Mouse (Mus musculus): ENCODE data around the gene Thsd4. TPM values are rescaled to one million over a fixed set of nuclear protein-coding genes. Genes with fewer than 3 reads are reported as not detected.
A peak's percentile ranks its signal among the peaks of the same experiment; 100 is the strongest.

The Thsd4 gene
- total RNA-seq, 2 experiments from 2014 or later: 19.5 to 22.7 TPM

GRCm38 (mm10) chr9:60382941-60383340 is 138.9 kb downstream of the Thsd4 start:
- DNase-seq (ENCODE audit: low spot score in 2 of 2): no peak

- DNase-seq (ENCODE audit: low spot score in 2 of 2): no peak
Measured at GRCm38 (mm10) chr9:60382526-60382925, 139.3 kb downstream of the Thsd4 start.

GRCm38 (mm10) chr9:60381010-60381409 is 140.8 kb downstream of the Thsd4 start:
- DNase-seq (ENCODE audit: low spot score in 2 of 2): no peak

- DNase-seq (ENCODE audit: low spot score in 2 of 2): no peak
Measured at GRCm38 (mm10) chr9:60380550-60380949, 141.3 kb downstream of the Thsd4 start.

- DNase-seq (ENCODE audit: low spot score in 2 of 2): no peak
Measured at GRCm38 (mm10) chr9:60378235-60378634, 143.6 kb downstream of the Thsd4 start.

GRCm38 (mm10) chr9:60373161-60373737 is 148.6 kb downstream of the Thsd4 start:
- DNase-seq (ENCODE audit: low spot score in 2 of 2): no peak

GRCm38 (mm10) chr9:60368516-60368915 is 153.3 kb downstream of the Thsd4 start:
- DNase-seq (ENCODE audit: low spot score in 2 of 2): no peak

- no peak for DNase-seq (ENCODE audit: low spot score in 2 of 2)
Measured at GRCm38 (mm10) chr9:60367617-60368305, 154.1 kb downstream of the Thsd4 start.

GRCm38 (mm10) chr9:60364166-60364781 is 157.6 kb downstream of the Thsd4 start:
- DNase-seq (ENCODE audit: low spot score in 2 of 2): no peak

- DNase-seq (ENCODE audit: low spot score in 2 of 2): no peak
Measured at GRCm38 (mm10) chr9:60352351-60352750, 169.5 kb downstream of the Thsd4 start.

GRCm38 (mm10) chr9:60351153-60351552 is 170.7 kb downstream of the Thsd4 start:
- DNase-seq (ENCODE audit: low spot score in 2 of 2): no peak

- DNase-seq (ENCODE audit: low spot score in 2 of 2): no peak
Measured at GRCm38 (mm10) chr9:60336147-60336546, 185.7 kb downstream of the Thsd4 start.

- no peak for DNase-seq (ENCODE audit: low spot score in 2 of 2)
Measured at GRCm38 (mm10) chr9:60335455-60335854, 186.4 kb downstream of the Thsd4 start.

- DNase-seq (ENCODE audit: low spot score in 2 of 2): peak; percentile 27 to 42
Measured at GRCm38 (mm10) chr9:60329911-60330310, 191.9 kb downstream of the Thsd4 start.

- no peak for DNase-seq (ENCODE audit: low spot score in 2 of 2)
Measured at GRCm38 (mm10) chr9:60324716-60325115, 197.1 kb downstream of the Thsd4 start.

GRCm38 (mm10) chr9:60323435-60323834 is 198.4 kb downstream of the Thsd4 start:
- no peak for DNase-seq (ENCODE audit: low spot score in 2 of 2)

GRCm38 (mm10) chr9:60317291-60317690 is 204.6 kb downstream of the Thsd4 start:
- DNase-seq (ENCODE audit: low spot score in 2 of 2): no peak

- DNase-seq (ENCODE audit: low spot score in 2 of 2): no peak
Measured at GRCm38 (mm10) chr9:60316510-60316909, 205.3 kb downstream of the Thsd4 start.

- DNase-seq (ENCODE audit: low spot score in 2 of 2): no peak
Measured at GRCm38 (mm10) chr9:60315533-60315932, 206.3 kb downstream of the Thsd4 start.

- DNase-seq (ENCODE audit: low spot score in 2 of 2): no peak
Measured at GRCm38 (mm10) chr9:60313661-60314060, 208.2 kb downstream of the Thsd4 start.

- no peak for DNase-seq (ENCODE audit: low spot score in 2 of 2)
Measured at GRCm38 (mm10) chr9:60312670-60313069, 209.2 kb downstream of the Thsd4 start.

GRCm38 (mm10) chr9:60311594-60312128 is 210.2 kb downstream of the Thsd4 start:
- peak; percentile 62 to 69 for DNase-seq (ENCODE audit: low spot score in 2 of 2)

All from layer of hippocampus, postnatal 10 days (tissue).